Mouse (Mus musculus) cortical plate, adult 2 months (tissue): Measurements from ENCODE around the gene Eid1.

Experiments
- CTCF ChIP-seq: fragments of 200-500 bp; IDR thresholded peaks from 2 replicates; pipeline ENCODE4 v1.5.1; 2011; ENCODE audit warnings: mild to moderate bottlenecking, control low read depth, low read length; ENCODE audit not compliant: insufficient read depth; ENCODE audit errors: extremely low read depth
- POLR2A ChIP-seq: fragments of 200-500 bp; IDR thresholded peaks from 2 replicates; pipeline ENCODE4 v1.6.1; 2011; ENCODE audit warnings: mild to moderate bottlenecking, low read length, control low read depth; ENCODE audit not compliant: insufficient read depth; ENCODE audit errors: extremely low read depth

DNA sequence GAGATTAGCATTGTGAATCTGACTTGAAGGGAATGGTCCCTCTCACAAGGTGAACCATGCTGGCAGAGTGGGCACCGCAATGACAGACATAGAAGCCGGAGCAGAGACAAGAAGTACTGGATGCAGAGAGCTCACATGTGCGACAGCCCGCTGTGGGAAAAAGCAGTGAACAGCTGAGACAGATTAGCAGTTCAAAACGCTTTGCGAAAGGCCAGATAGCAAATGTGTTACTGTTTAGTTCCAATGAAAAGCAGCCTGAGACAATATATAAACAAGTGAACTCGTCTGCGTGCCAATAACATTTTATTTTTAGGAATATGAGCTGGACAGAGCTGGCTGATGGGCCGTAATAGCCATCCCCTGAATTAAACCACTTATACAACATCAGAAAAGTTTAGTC lies 8.9 kb downstream of the Eid1 start:
- no peak for TF ChIP-seq CTCF
- no peak for TF ChIP-seq POLR2A
